ENCODE assay signal across 8 mouse cellular contexts in genomic region chr14:118981711-118982428, GRCm38 (mm10). TPM values are rescaled to one million over a fixed set of nuclear protein-coding genes. Genes with fewer than 3 reads are reported as not detected.
DNase-seq lines count a peak whose midpoint lies in the region; ATAC-seq and TF ChIP-seq lines count a peak whose summit lies in the region.
"Not testable (repeated sequence)": the region's sequence is repeated elsewhere in the genome, so short reads cannot be mapped to it uniquely, and the experiment has no call there.

No protein-coding gene starts in this region.

- not testable (repeated sequence) for H3K4me1 ChIP-seq in hindbrain, postnatal 0 days (ENCODE audit: insufficient read depth, low read length); lung, postnatal 0 days (ENCODE audit: insufficient read depth, low read depth, low read length)
- peaks cover 32% of the 10 kb centered on the region for H3K4me1 ChIP-seq in thymus, adult 2 months (replicated peaks; ENCODE audit: control insufficient read depth, insufficient read depth, low read length)

- TF ChIP-seq CTCF in hindbrain, postnatal 0 days (IDR thresholded peaks at IDR 0.05; ENCODE audit: low read depth); lung, postnatal 0 days (IDR thresholded peaks at IDR 0.05); thymus, adult 2 months (IDR thresholded peaks at IDR 0.05; ENCODE audit: borderline replicate concordance, control insufficient read depth, extremely low read depth, insufficient read depth, low read length, poor library complexity): not testable (repeated sequence)

- peak; percentile 32 for DNase-seq in CD4-positive helper T cell, adult 2 months (ENCODE audit: low read depth, low spot score)
- peak; percentile 27 for DNase-seq in brain, adult 2 months (ENCODE audit: low read depth, low spot score)
- DNase-seq in heart, adult 11 months: peak; percentile 95
- not testable (repeated sequence) for DNase-seq in hindbrain, postnatal 0 days (ENCODE audit: low spot score); lung, postnatal 0 days (ENCODE audit: low spot score)
- peak; percentile 27 for DNase-seq in kidney, postnatal 14 days
- DNase-seq in thymus, adult 2 months: peak; percentile 19

- TF ChIP-seq POLR2A in thymus, adult 2 months (IDR thresholded peaks at IDR 0.05; ENCODE audit: control insufficient read depth, extremely low read depth, insufficient read depth, low read length, poor library complexity): not testable (repeated sequence)

- H3K9ac ChIP-seq in hindbrain, postnatal 0 days (replicated peaks; ENCODE audit: low read length); lung, postnatal 0 days (replicated peaks; ENCODE audit: low read depth): not testable (repeated sequence)

- H3K36me3 ChIP-seq in hindbrain, postnatal 0 days (ENCODE audit: insufficient read depth, low read length): peaks cover 37% of the 10 kb centered on the region
- peaks cover 22% of the 10 kb centered on the region for H3K36me3 ChIP-seq in lung, postnatal 0 days (ENCODE audit: insufficient read depth, low read length)
- H3K36me3 ChIP-seq in thymus, adult 2 months (ENCODE audit: control insufficient read depth, insufficient read depth, low read length): peaks cover 34% of the 10 kb centered on the region

- WGBS in hindbrain, postnatal 0 days: 77% methylated on average over 6 of the region's 6 CpGs
- WGBS in lung, postnatal 0 days: 67% methylated on average over 6 of the region's 6 CpGs
- WGBS in thymus, adult 2 months: 30% methylated on average over 4 of the region's 6 CpGs

- H3K27ac ChIP-seq in hindbrain, postnatal 0 days; lung, postnatal 0 days (ENCODE audit: low read length): not testable (repeated sequence)
- H3K27ac ChIP-seq in thymus, adult 2 months (ENCODE audit: control insufficient read depth, insufficient read depth, low read length): peak overlapping the region; percentile 95

- H3K27me3 ChIP-seq in hindbrain, postnatal 0 days (ENCODE audit: insufficient read depth, low read length); lung, postnatal 0 days (replicated peaks; ENCODE audit: insufficient read depth, low read length); thymus, adult 2 months (ENCODE audit: control insufficient read depth, insufficient read depth, low read length): not testable (repeated sequence)

- peak; percentile 68 for ATAC-seq in hindbrain, postnatal 0 days
- peak; percentile 55 for ATAC-seq in lung, postnatal 0 days
- peak; percentile 11; the same call in 1 of the 2 replicates for ATAC-seq in neutrophil, adult 5-6 weeks (ENCODE audit: extremely low read depth, insufficient number of reproducible peaks, low FRiP score, poor library complexity, severe bottlenecking)

- H3K4me3 ChIP-seq in hindbrain, postnatal 0 days (ENCODE audit: low read length); lung, postnatal 0 days (ENCODE audit: low read depth, low read length); thymus, adult 2 months (ENCODE audit: control insufficient read depth, insufficient read depth, low read length): not testable (repeated sequence)

- not testable (repeated sequence) for H3K9me3 ChIP-seq in hindbrain, postnatal 0 days (ENCODE audit: low read length); lung, postnatal 0 days (ENCODE audit: low read length)

- TF ChIP-seq EP300 in lung, postnatal 0 days (IDR thresholded peaks at IDR 0.05): not testable (repeated sequence)

- not testable (repeated sequence) for H3K4me2 ChIP-seq in hindbrain, postnatal 0 days (ENCODE audit: low read depth, low read length); lung, postnatal 0 days (replicated peaks; ENCODE audit: low read depth, low read length)

RNA-seq across cellular contexts. Expression of gene Dnajc3, which starts 44.1 kb away (rescaled TPM):
- total RNA-seq in hindbrain, postnatal 0 days (2014; rRNA removed): 16.7 and 19.0 TPM in 2 replicates
- polyA plus RNA-seq in hindbrain, postnatal 0 days (2015; fragmentation: Nextera tagmentation; extraction: Ambion mirVana): 22.8 and 23.2 TPM in 2 replicates
- polyA plus RNA-seq in lung, postnatal 0 days (2015; fragmentation: Nextera tagmentation; extraction: Ambion mirVana): 54.1 and 58.3 TPM in 2 replicates
- total RNA-seq in neutrophil, adult 5-6 weeks (2017): 43.8 and 44.4 TPM in 2 replicates
- 29.8 and 31.8 TPM in 2 replicates for polyA plus RNA-seq in thymus, adult 2 months (2012; rRNA removed)

RNA-seq across cellular contexts. Expression of gene Dzip1, which starts 56.6 kb away (rescaled TPM):
- 352 and 378 TPM in 2 replicates for total RNA-seq in hindbrain, postnatal 0 days (2014; rRNA removed)
- 99.0 and 102 TPM in 2 replicates for polyA plus RNA-seq in hindbrain, postnatal 0 days (2015; fragmentation: Nextera tagmentation; extraction: Ambion mirVana)
- polyA plus RNA-seq in lung, postnatal 0 days (2015; fragmentation: Nextera tagmentation; extraction: Ambion mirVana): 4.0 and 5.0 TPM in 2 replicates
- total RNA-seq in neutrophil, adult 5-6 weeks (2017): 5.0 and 5.4 TPM in 2 replicates
- 70.1 and 85.2 TPM in 2 replicates for polyA plus RNA-seq in thymus, adult 2 months (2012; rRNA removed)

Comparison
In these comparisons a context has a peak if more than half of its experiments do, and no peak if none do; other contexts are left out.
1. ATAC-seq: peak in every context shown above with its lines; median percentile 68 in hindbrain, postnatal 0 days; 55 in lung, postnatal 0 days; 11 in neutrophil, adult 5-6 weeks.
2. RNA of gene Dzip1, which starts 56.6 kb away (polyA plus RNA-seq): 99.0 to 102 TPM in hindbrain, postnatal 0 days and 70.1 to 85.2 TPM in thymus, adult 2 months; 4.0 to 5.0 TPM in lung, postnatal 0 days; every median in the first group is over 10 times any median in the second.